Mouse (Mus musculus): ENCODE data around the gene Bach1.

DNA sequence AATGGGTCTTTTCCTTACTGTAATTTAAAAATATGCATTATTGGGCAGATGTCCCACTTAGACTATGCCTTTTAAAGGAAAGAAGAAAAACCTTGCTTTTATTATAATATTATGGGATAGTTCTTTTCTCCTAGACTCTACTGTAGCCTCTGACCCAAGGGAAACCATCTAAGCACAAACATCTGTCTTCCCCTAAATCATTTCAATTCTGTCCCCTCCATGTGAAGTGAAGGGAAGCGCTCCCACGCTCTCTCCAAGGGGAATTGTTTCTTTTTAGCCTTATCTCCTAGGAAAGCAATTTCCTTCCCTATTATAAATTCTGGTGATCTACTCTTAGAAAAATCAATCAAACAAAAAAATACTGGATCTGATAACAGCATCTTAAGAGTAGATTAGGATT is 71.8 kb downstream of the Bach1 start:
- TF ChIP-seq POLR2A (IDR thresholded peaks at IDR 0.05; ENCODE audit: low read depth, low read length) (no peak), CTCF (IDR thresholded peaks at IDR 0.05; ENCODE audit: extremely low read depth, insufficient read length, insufficient replicate concordance, low read depth, low read length) (no peak)
